Mouse (Mus musculus) T-helper 2 cell (primary cell): ENCODE measurements around the gene Gm10306.

Source experiments
- in situ Hi-C: fragments of 300-600 bp; cut with MboI, MseI; formaldehyde crosslinking; loops from one replicate; pipeline ENCODE4 v1.15.1; 2025; ENCODE audit warnings: high pct_unique_total_duplicates

Gene Gm10306

GRCm38 (mm10) chr4:94556265-94557054 lies at the start of gene Gm10306, which contains the start of gene Caap1:
Gene Gm10306, plus strand, starts transcription at chr4:94556546.
Gene Caap1, minus strand, starts transcription at chr4:94556796.
- in situ Hi-C loops, result no loop called here

GRCm38 (mm10) chr4:94515366-94515765 lies 41.0 kb upstream of the Gm10306 start:
- in situ Hi-C loops, result loop anchor here (25.0 kb wide), 2 partner anchors 1178 to 1378 kb away; partner anchors contain the start of gene Tusc1

- in situ Hi-C loops, result loop anchor here (25.0 kb wide), 2 partner anchors 1180 to 1380 kb away; partner anchors contain the start of gene Tusc1
These were observed 38.7 kb upstream of the Gm10306 start for GRCm38 (mm10) chr4:94517631-94518030.

- in situ Hi-C loops, result loop anchor here (25.0 kb wide), 2 partner anchors 1186 to 1386 kb away; partner anchors contain the start of gene Tusc1
These were observed 33.0 kb upstream of the Gm10306 start for GRCm38 (mm10) chr4:94523321-94523720.

GRCm38 (mm10) chr4:94529448-94529847 lies 26.9 kb upstream of the Gm10306 start:
- in situ Hi-C loops, result no loop called here

GRCm38 (mm10) chr4:94533205-94533604 lies 23.1 kb upstream of the Gm10306 start:
- in situ Hi-C loops, result no loop called here

- in situ Hi-C loops, result no loop called here
These were observed 13.3 kb upstream of the Gm10306 start for GRCm38 (mm10) chr4:94543041-94543440.

GRCm38 (mm10) chr4:94544321-94544720 lies 12.0 kb upstream of the Gm10306 start:
- in situ Hi-C loops, result no loop called here

- in situ Hi-C loops, result no loop called here
These were observed 1.3 kb upstream of the Gm10306 start for GRCm38 (mm10) chr4:94554955-94555494.

- in situ Hi-C loops, result no loop called here
These were observed 799 bp downstream of the Gm10306 start for GRCm38 (mm10) chr4:94557145-94557544.

GRCm38 (mm10) chr4:94559266-94559665 lies 2.9 kb downstream of the Gm10306 start:
- in situ Hi-C loops, result no loop called here

- in situ Hi-C loops, result no loop called here
These were observed 4.0 kb downstream of the Gm10306 start for GRCm38 (mm10) chr4:94560316-94560715.

- in situ Hi-C loops, result no loop called here
These were observed 5.8 kb downstream of the Gm10306 start for GRCm38 (mm10) chr4:94561954-94562648.

- in situ Hi-C loops, result no loop called here
These were observed 8.0 kb downstream of the Gm10306 start for GRCm38 (mm10) chr4:94564297-94564696.

- in situ Hi-C loops, result no loop called here
These were observed 16.3 kb downstream of the Gm10306 start for GRCm38 (mm10) chr4:94572677-94573076.

GRCm38 (mm10) chr4:94591765-94592381 lies 35.5 kb downstream of the Gm10306 start:
- in situ Hi-C loops, result loop anchor here (25.0 kb wide), 1 partner anchor 370 kb away; no protein-coding TSS in a partner anchor

- in situ Hi-C loops, result loop anchor here (25.0 kb wide), 1 partner anchor 370 kb away; no protein-coding TSS in a partner anchor
These were observed 36.4 kb downstream of the Gm10306 start for GRCm38 (mm10) chr4:94592709-94593108.

- in situ Hi-C loops, result no loop called here
These were observed 45.0 kb downstream of the Gm10306 start for GRCm38 (mm10) chr4:94601395-94601794.

GRCm38 (mm10) chr4:94602496-94603030 lies 46.2 kb downstream of the Gm10306 start:
- in situ Hi-C loops, result no loop called here

- in situ Hi-C loops, result no loop called here
These were observed 46.8 kb downstream of the Gm10306 start, which contains the start of gene Plaa for GRCm38 (mm10) chr4:94603031-94603629. Gene Plaa, minus strand, starts transcription at chr4:94603244.
